Mouse (Mus musculus): ENCODE data around the gene Zfp839. TPM values are rescaled to one million over a fixed set of nuclear protein-coding genes. Genes with fewer than 3 reads are reported as not detected.

The Zfp839 gene
- polyA plus RNA-seq, 1 experiment from 2014 or later, result 3.2 TPM

GRCm38 (mm10) chr12:110860293-110860692 lies 10.2 kb downstream of the Zfp839 start:
- H3K4me1 ChIP-seq (replicated peaks; ENCODE audit: control insufficient read depth, insufficient read depth, low read length), result no peaks in the 10 kb centered on the region
- no peaks in the 10 kb centered on the region for H3K9me3 ChIP-seq (ENCODE audit: control insufficient read depth, low read length)
- H3K27me3 ChIP-seq (ENCODE audit: control insufficient read depth, insufficient read depth, low read length), result no peaks in the 10 kb centered on the region
- ATAC-seq (ENCODE audit: low FRiP score) (no peak), DNase-seq (ENCODE audit: low spot score) (no peak)
- no peak overlapping the region for H3K4me2 ChIP-seq (replicated peaks; ENCODE audit: low read depth, low read length)
- 0 out of 2 replicates have a peak, but pooled peaks cover 3% of the 10 kb centered on the region for H3K36me3 ChIP-seq (ENCODE audit: control insufficient read depth, insufficient read depth, low read length)
- no peak overlapping the region for H3K4me3 ChIP-seq (ENCODE audit: low read depth, low read length)
- no peak overlapping the region for H3K9ac ChIP-seq (ENCODE audit: low read depth, low read length)
- H3K27ac ChIP-seq (ENCODE audit: low read depth, low read length), result no peak overlapping the region

GRCm38 (mm10) chr12:110861256-110861655 lies 11.2 kb downstream of the Zfp839 start:
- 63% methylated on average over 7 of the region's 7 CpGs for WGBS
- ATAC-seq (ENCODE audit: low FRiP score), result no peak
- no peak for DNase-seq (ENCODE audit: low spot score)

GRCm38 (mm10) chr12:110864008-110864407 lies 14.0 kb downstream of the Zfp839 start:
- Histone ChIP-seq H3K4me3 (ENCODE audit: low read depth, low read length) (no peak overlapping the region), H3K9me3 (ENCODE audit: control insufficient read depth, low read length) (no peaks in the 10 kb centered on the region), H3K4me2 (replicated peaks; ENCODE audit: low read depth, low read length) (no peak overlapping the region), H3K36me3 (ENCODE audit: control insufficient read depth, insufficient read depth, low read length) (0 out of 2 replicates have a peak, but pooled peaks cover 3% of the 10 kb centered on the region), H3K4me1 (replicated peaks; ENCODE audit: control insufficient read depth, insufficient read depth, low read length) (no peaks in the 10 kb centered on the region), H3K9ac (ENCODE audit: low read depth, low read length) (no peak overlapping the region), H3K27ac (ENCODE audit: low read depth, low read length) (no peak overlapping the region), H3K27me3 (ENCODE audit: control insufficient read depth, insufficient read depth, low read length) (no peaks in the 10 kb centered on the region)
- no peak for ATAC-seq (ENCODE audit: low FRiP score)
- WGBS, result 91% methylated on average over 6 of the region's 6 CpGs
- no peak for DNase-seq (ENCODE audit: low spot score)

More at GRCm38 (mm10) chr12:110861256-110861655, 11.2 kb downstream of the Zfp839 start:
- Histone ChIP-seq H3K9ac (ENCODE audit: low read depth, low read length) (no peak overlapping the region), H3K27me3 (ENCODE audit: control insufficient read depth, insufficient read depth, low read length) (no peaks in the 10 kb centered on the region), H3K9me3 (ENCODE audit: control insufficient read depth, low read length) (no peaks in the 10 kb centered on the region), H3K27ac (ENCODE audit: low read depth, low read length) (no peak overlapping the region), H3K4me3 (ENCODE audit: low read depth, low read length) (no peak overlapping the region), H3K4me2 (replicated peaks; ENCODE audit: low read depth, low read length) (no peak overlapping the region), H3K4me1 (replicated peaks; ENCODE audit: control insufficient read depth, insufficient read depth, low read length) (no peaks in the 10 kb centered on the region), H3K36me3 (ENCODE audit: control insufficient read depth, insufficient read depth, low read length) (0 out of 2 replicates have a peak, but pooled peaks cover 3% of the 10 kb centered on the region)

- Histone ChIP-seq H3K4me3 (ENCODE audit: low read depth, low read length) (no peak overlapping the region), H3K36me3 (ENCODE audit: control insufficient read depth, insufficient read depth, low read length) (0 out of 2 replicates have a peak, but pooled peaks cover 3% of the 10 kb centered on the region), H3K4me2 (replicated peaks; ENCODE audit: low read depth, low read length) (no peak overlapping the region), H3K9me3 (ENCODE audit: control insufficient read depth, low read length) (no peaks in the 10 kb centered on the region), H3K9ac (ENCODE audit: low read depth, low read length) (no peak overlapping the region), H3K27ac (ENCODE audit: low read depth, low read length) (no peak overlapping the region), H3K27me3 (ENCODE audit: control insufficient read depth, insufficient read depth, low read length) (no peaks in the 10 kb centered on the region), H3K4me1 (replicated peaks; ENCODE audit: control insufficient read depth, insufficient read depth, low read length) (no peaks in the 10 kb centered on the region)
- DNase-seq (ENCODE audit: low spot score) (no peak), ATAC-seq (ENCODE audit: low FRiP score) (no peak)
- 48% methylated on average over 3 of the region's 6 CpGs for WGBS
These were observed 15.5 kb downstream of the Zfp839 start for GRCm38 (mm10) chr12:110865571-110865970.

- H3K9ac ChIP-seq (ENCODE audit: low read depth, low read length), result no peak overlapping the region
- DNase-seq (ENCODE audit: low spot score), result no peak
These were observed 15.9 kb downstream of the Zfp839 start for GRCm38 (mm10) chr12:110865989-110866388.

GRCm38 (mm10) chr12:110870107-110870506 lies 20.1 kb downstream of the Zfp839 start:
- Histone ChIP-seq H3K4me1 (replicated peaks; ENCODE audit: control insufficient read depth, insufficient read depth, low read length) (no peaks in the 10 kb centered on the region), H3K9me3 (ENCODE audit: control insufficient read depth, low read length) (no peaks in the 10 kb centered on the region), H3K27me3 (ENCODE audit: control insufficient read depth, insufficient read depth, low read length) (no peaks in the 10 kb centered on the region), H3K36me3 (ENCODE audit: control insufficient read depth, insufficient read depth, low read length) (no peaks in the 10 kb centered on the region), H3K4me3 (ENCODE audit: low read depth, low read length) (no peak overlapping the region), H3K9ac (ENCODE audit: low read depth, low read length) (no peak overlapping the region), H3K27ac (ENCODE audit: low read depth, low read length) (no peak overlapping the region), H3K4me2 (replicated peaks; ENCODE audit: low read depth, low read length) (no peak overlapping the region)
- DNase-seq (ENCODE audit: low spot score), result no peak
- no peak for ATAC-seq (ENCODE audit: low FRiP score)
- WGBS, result 92% methylated on average over 4 of the region's 4 CpGs

More at GRCm38 (mm10) chr12:110865989-110866388, 15.9 kb downstream of the Zfp839 start:
- no peaks in the 10 kb centered on the region for H3K4me1 ChIP-seq (replicated peaks; ENCODE audit: control insufficient read depth, insufficient read depth, low read length)
- ATAC-seq (ENCODE audit: low FRiP score), result no peak
- H3K27me3 ChIP-seq (ENCODE audit: control insufficient read depth, insufficient read depth, low read length), result no peaks in the 10 kb centered on the region
- H3K4me2 ChIP-seq (replicated peaks; ENCODE audit: low read depth, low read length), result no peak overlapping the region
- no peak overlapping the region for H3K4me3 ChIP-seq (ENCODE audit: low read depth, low read length)
- H3K9me3 ChIP-seq (ENCODE audit: control insufficient read depth, low read length), result no peaks in the 10 kb centered on the region
- WGBS, result 85% methylated on average over 10 of the region's 10 CpGs
- 0 out of 2 replicates have a peak, but pooled peaks cover 3% of the 10 kb centered on the region for H3K36me3 ChIP-seq (ENCODE audit: control insufficient read depth, insufficient read depth, low read length)
- H3K27ac ChIP-seq (ENCODE audit: low read depth, low read length), result no peak overlapping the region

- no peak for ATAC-seq (ENCODE audit: low FRiP score)
- Histone ChIP-seq H3K27ac (ENCODE audit: low read depth, low read length) (no peak overlapping the region), H3K9ac (ENCODE audit: low read depth, low read length) (no peak overlapping the region), H3K9me3 (ENCODE audit: control insufficient read depth, low read length) (no peaks in the 10 kb centered on the region), H3K36me3 (ENCODE audit: control insufficient read depth, insufficient read depth, low read length) (no peaks in the 10 kb centered on the region), H3K4me3 (ENCODE audit: low read depth, low read length) (no peak overlapping the region), H3K4me1 (replicated peaks; ENCODE audit: control insufficient read depth, insufficient read depth, low read length) (no peaks in the 10 kb centered on the region), H3K4me2 (replicated peaks; ENCODE audit: low read depth, low read length) (no peak overlapping the region), H3K27me3 (ENCODE audit: control insufficient read depth, insufficient read depth, low read length) (no peaks in the 10 kb centered on the region)
- WGBS, result 92% methylated on average over 5 of the region's 5 CpGs
- DNase-seq (ENCODE audit: low spot score), result no peak
These were observed 21.2 kb downstream of the Zfp839 start for GRCm38 (mm10) chr12:110871247-110871646.

- Histone ChIP-seq H3K4me3 (ENCODE audit: low read depth, low read length) (no peak overlapping the region), H3K27ac (ENCODE audit: low read depth, low read length) (no peak overlapping the region), H3K9ac (ENCODE audit: low read depth, low read length) (no peak overlapping the region), H3K36me3 (ENCODE audit: control insufficient read depth, insufficient read depth, low read length) (peaks cover 2% of the 10 kb centered on the region; the same call in 1 of the 2 replicates), H3K27me3 (ENCODE audit: control insufficient read depth, insufficient read depth, low read length) (no peaks in the 10 kb centered on the region), H3K9me3 (ENCODE audit: control insufficient read depth, low read length) (no peaks in the 10 kb centered on the region), H3K4me2 (replicated peaks; ENCODE audit: low read depth, low read length) (no peak overlapping the region), H3K4me1 (replicated peaks; ENCODE audit: control insufficient read depth, insufficient read depth, low read length) (no peaks in the 10 kb centered on the region)
- no peak for DNase-seq (ENCODE audit: low spot score)
- no peak for ATAC-seq (ENCODE audit: low FRiP score)
- 92% methylated on average over 2 of the region's 2 CpGs for WGBS
These were observed 25.3 kb downstream of the Zfp839 start for GRCm38 (mm10) chr12:110875351-110875750.

- Histone ChIP-seq H3K4me1 (replicated peaks; ENCODE audit: control insufficient read depth, insufficient read depth, low read length) (no peaks in the 10 kb centered on the region), H3K27me3 (ENCODE audit: control insufficient read depth, insufficient read depth, low read length) (no peaks in the 10 kb centered on the region), H3K4me2 (replicated peaks; ENCODE audit: low read depth, low read length) (no peak overlapping the region), H3K27ac (ENCODE audit: low read depth, low read length) (no peak overlapping the region), H3K36me3 (ENCODE audit: control insufficient read depth, insufficient read depth, low read length) (peaks cover 2% of the 10 kb centered on the region; the same call in 1 of the 2 replicates), H3K9ac (ENCODE audit: low read depth, low read length) (no peak overlapping the region), H3K9me3 (ENCODE audit: control insufficient read depth, low read length) (no peaks in the 10 kb centered on the region), H3K4me3 (ENCODE audit: low read depth, low read length) (no peak overlapping the region)
- DNase-seq (ENCODE audit: low spot score), result no peak
- 89% methylated on average over 7 of the region's 7 CpGs for WGBS
- ATAC-seq (ENCODE audit: low FRiP score), result no peak
These were observed 32.2 kb downstream of the Zfp839 start for GRCm38 (mm10) chr12:110882291-110882690.
